Mouse (Mus musculus) liver, embryonic 11.5 days (tissue): Measurements from ENCODE around the gene Tmem30a. TPM values are rescaled to one million over a fixed set of nuclear protein-coding genes. Genes with fewer than 3 reads are reported as not detected.

Experiments
- ATAC-seq: fragments of 200-750 bp; cut with Nextera tagmentation; replicated peaks from 2 replicates; pipeline ENCODE4 v1.8.0; 2017; ENCODE audit warnings: moderate number of reproducible peaks, mild to moderate bottlenecking, moderate TSS enrichment, moderate library complexity; ENCODE audit not compliant: low FRiP score
- DNase-seq: peaks from one replicate; pipeline ENCODE4 v3.0.0-alpha.2; 2017; ENCODE audit warnings: low spot score
- H3K27ac ChIP-seq: fragments of 300-500 bp; sonication (generic); 2 replicates; pipeline ENCODE4 v1.5.1; 2014; ENCODE audit warnings: mild to moderate bottlenecking, low read depth, low read length, control low read depth
- H3K27me3 ChIP-seq: fragments of 300-500 bp; sonication (generic); replicated peaks from 2 replicates; pipeline ENCODE4 v1.6.1; 2014; ENCODE audit warnings: low read length, mixed read lengths; ENCODE audit not compliant: control insufficient read depth, insufficient read depth
- H3K36me3 ChIP-seq: fragments of 300-500 bp; sonication (generic); 2 replicates; pipeline ENCODE4 v1.6.1; 2014; ENCODE audit warnings: mild to moderate bottlenecking, low read length, moderate library complexity, mixed read lengths; ENCODE audit not compliant: control insufficient read depth, insufficient read depth
- H3K4me1 ChIP-seq: fragments of 300-500 bp; sonication (generic); replicated peaks from 2 replicates; pipeline ENCODE4 v1.6.1; 2014; ENCODE audit warnings: low read length, mixed read lengths; ENCODE audit not compliant: control insufficient read depth, insufficient read depth
- H3K4me2 ChIP-seq: fragments of 300-500 bp; sonication (generic); 2 replicates; pipeline ENCODE4 v1.6.1; 2014; ENCODE audit warnings: mild to moderate bottlenecking, control low read depth, moderate library complexity
- H3K4me3 ChIP-seq: fragments of 300-500 bp; sonication (generic); 2 replicates; pipeline ENCODE4 v1.5.1; 2014; ENCODE audit warnings: low read depth, low read length, control low read depth
- H3K9ac ChIP-seq: fragments of 300-500 bp; sonication (generic); 2 replicates; pipeline ENCODE4 v1.6.1; 2014; ENCODE audit warnings: low read depth, low read length, control low read depth
- H3K9me3 ChIP-seq: fragments of 300-500 bp; sonication (generic); 2 replicates; pipeline ENCODE4 v1.6.1; 2016; ENCODE audit warnings: low read length, inconsistent platforms, mixed read lengths; ENCODE audit not compliant: control insufficient read depth
- WGBS: fragments of 180-500 bp; shearing (Covaris S2); extraction: QIAGEN DNeasy Blood & Tissue Kit; methylation state at CpG from one replicate; pipeline ENCODE4 v1.1.7; 2014; 5-methylcytosine and 5-hydroxymethylcytosine counted together
- polyA plus RNA-seq: library from polyadenylated mRNA; unstranded; fragments of >200 nt; fragmentation: Nextera tagmentation; extraction: Ambion mirVana; gene quantifications from 2 replicates; pipeline ENCODE4 v1.2.1, GENCODE M21; 2014

The Tmem30a gene
- polyA plus RNA-seq, 1 experiment from 2014 or later: 46.9 TPM

- no peak overlapping the region for H3K4me3 ChIP-seq
- H3K4me1 ChIP-seq: no peaks in the 10 kb centered on the region; the same call in none of the 2 replicates
- WGBS: 46% methylated on average over 12 of the region's 12 CpGs
- H3K9ac ChIP-seq: no peak overlapping the region
- no peaks in the 10 kb centered on the region for H3K27me3 ChIP-seq
- H3K4me2 ChIP-seq: no peak overlapping the region
- no peaks in the 10 kb centered on the region for H3K36me3 ChIP-seq
- DNase-seq: no peak
- H3K27ac ChIP-seq: no peak overlapping the region
- ATAC-seq: peak; percentile 39; the same call in 1 of the 2 replicates
- no peaks in the 10 kb centered on the region for H3K9me3 ChIP-seq
Observed at GRCm38 (mm10) chr9:79806317-79807075, 13.2 kb upstream of the Tmem30a start.

DNA sequence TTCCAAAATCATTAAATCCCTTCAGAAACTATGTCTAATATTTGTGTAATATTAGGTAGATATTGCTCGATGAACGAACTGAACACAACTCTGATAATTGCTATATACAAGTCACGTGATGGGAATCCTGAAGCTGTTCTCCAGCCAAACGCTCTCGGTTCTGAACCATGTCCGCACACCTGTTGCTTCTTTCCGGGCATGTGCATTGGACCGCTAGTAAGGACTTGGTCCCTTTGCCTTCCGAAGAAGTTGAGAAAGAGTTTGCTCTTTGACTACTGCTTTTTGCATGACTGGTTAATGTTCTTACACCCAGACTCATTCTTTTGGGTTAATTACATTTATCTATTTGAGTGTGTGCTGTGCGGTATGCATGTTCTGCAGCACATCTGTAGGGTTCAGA lies 12.1 kb upstream of the Tmem30a start:
- Histone ChIP-seq H3K4me2 (no peak overlapping the region), H3K4me1 (no peaks in the 10 kb centered on the region; the same call in 1 of the 2 replicates), H3K4me3 (no peak overlapping the region), H3K27ac (no peak overlapping the region), H3K27me3 (no peaks in the 10 kb centered on the region), H3K36me3 (no peaks in the 10 kb centered on the region), H3K9ac (no peak overlapping the region), H3K9me3 (no peaks in the 10 kb centered on the region)
- DNase-seq (no peak), ATAC-seq (no peak)
- WGBS: 89% methylated on average over 10 of the region's 10 CpGs

DNA sequence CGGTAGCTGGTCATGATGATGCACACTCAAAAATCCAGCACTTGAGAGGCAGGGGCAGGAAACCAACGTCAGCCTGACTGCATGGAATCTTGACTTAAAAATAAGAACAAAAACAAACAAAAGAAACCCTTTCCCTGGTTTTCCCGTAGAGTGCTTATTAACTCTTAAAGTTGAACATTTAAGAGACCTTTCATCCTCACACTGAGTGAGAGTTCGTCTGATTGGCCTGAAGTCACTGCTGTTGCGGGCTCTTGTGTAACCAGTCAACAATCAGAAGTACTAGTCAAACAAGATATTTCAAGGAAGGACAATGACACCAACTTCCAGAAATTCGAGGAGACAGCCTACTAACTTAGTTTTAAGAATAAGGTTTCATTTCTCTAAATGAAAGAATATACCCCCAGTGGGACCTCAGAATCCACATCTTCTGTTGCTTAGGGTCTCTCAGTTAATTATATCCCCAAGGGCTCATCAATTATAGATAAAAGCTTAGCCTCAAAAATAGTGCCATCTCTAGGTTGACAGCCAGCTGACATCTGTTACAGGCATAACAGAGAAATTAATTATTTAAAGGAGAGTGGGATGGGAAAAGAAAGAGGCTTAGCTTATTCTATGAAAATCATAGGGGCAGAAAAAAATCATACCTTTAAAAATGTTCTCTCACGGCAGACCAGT lies 3.3 kb upstream of the Tmem30a start:
- no peak for DNase-seq
- Histone ChIP-seq H3K27ac (no peak overlapping the region), H3K9me3 (no peaks in the 10 kb centered on the region), H3K4me3 (no peak overlapping the region), H3K9ac (no peak overlapping the region), H3K4me2 (no peak overlapping the region), H3K4me1 (peaks cover 5% of the 10 kb centered on the region), H3K27me3 (no peaks in the 10 kb centered on the region), H3K36me3 (no peaks in the 10 kb centered on the region)
- ATAC-seq: no peak
- 69% methylated on average over 7 of the region's 7 CpGs for WGBS

- ATAC-seq: no peak
- H3K27me3 ChIP-seq: no peaks in the 10 kb centered on the region
Observed at GRCm38 (mm10) chr9:79795076-79795475, 1.8 kb upstream of the Tmem30a start.

DNA sequence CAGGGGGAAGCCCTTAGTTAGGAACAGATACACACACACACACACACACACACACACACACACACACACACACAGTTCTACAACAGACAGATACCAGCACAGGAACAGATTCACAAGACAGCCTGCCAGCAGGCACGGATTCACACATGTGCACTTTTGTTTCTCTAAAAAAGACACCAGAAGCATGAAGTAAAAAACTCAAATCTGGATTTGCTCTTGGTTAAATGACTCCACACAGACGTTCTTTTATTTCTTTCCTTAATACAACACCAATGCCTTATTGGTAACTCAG lies 7.6 kb downstream of the Tmem30a start:
- no peak for DNase-seq
- no peaks in the 10 kb centered on the region for H3K9me3 ChIP-seq
- H3K36me3 ChIP-seq: no peaks in the 10 kb centered on the region
- H3K4me1 ChIP-seq: no peaks in the 10 kb centered on the region
- H3K27ac ChIP-seq: no peak overlapping the region
- no peak overlapping the region for H3K4me2 ChIP-seq
- ATAC-seq: no peak
- H3K4me3 ChIP-seq: no peak overlapping the region
- no peak overlapping the region for H3K9ac ChIP-seq
- H3K27me3 ChIP-seq: no peaks in the 10 kb centered on the region
- WGBS: 76% methylated on average over 2 of the region's 2 CpGs

More at GRCm38 (mm10) chr9:79795076-79795475, 1.8 kb upstream of the Tmem30a start:
- H3K4me2 ChIP-seq: no peak overlapping the region
- no peak overlapping the region for H3K27ac ChIP-seq
- H3K36me3 ChIP-seq: no peaks in the 10 kb centered on the region
- 58% methylated on average over 1 of the region's 1 CpGs for WGBS
- H3K4me3 ChIP-seq: no peak overlapping the region
- no peaks in the 10 kb centered on the region for H3K9me3 ChIP-seq
- no peak overlapping the region for H3K9ac ChIP-seq
- peaks cover 5% of the 10 kb centered on the region for H3K4me1 ChIP-seq
- DNase-seq: no peak

- Histone ChIP-seq H3K4me2 (no peak overlapping the region), H3K9me3 (no peaks in the 10 kb centered on the region), H3K4me1 (no peaks in the 10 kb centered on the region), H3K27ac (no peak overlapping the region), H3K36me3 (no peaks in the 10 kb centered on the region), H3K9ac (no peak overlapping the region), H3K4me3 (no peak overlapping the region), H3K27me3 (no peaks in the 10 kb centered on the region)
- 86% methylated on average over 2 of the region's 2 CpGs for WGBS
- ATAC-seq (no peak), DNase-seq (no peak)
Observed at GRCm38 (mm10) chr9:79784934-79785793, 8.1 kb downstream of the Tmem30a start.

- no peak overlapping the region for H3K9ac ChIP-seq
- H3K4me3 ChIP-seq: no peak overlapping the region
- H3K4me2 ChIP-seq: no peak overlapping the region
- H3K4me1 ChIP-seq: no peaks in the 10 kb centered on the region
- no peak for DNase-seq
- H3K9me3 ChIP-seq: no peaks in the 10 kb centered on the region
- H3K27me3 ChIP-seq: no peaks in the 10 kb centered on the region
- H3K27ac ChIP-seq: no peak overlapping the region
- 72% methylated on average over 3 of the region's 3 CpGs for WGBS
- H3K36me3 ChIP-seq: no peaks in the 10 kb centered on the region
- no peak for ATAC-seq
Observed at GRCm38 (mm10) chr9:79784439-79784838, 8.9 kb downstream of the Tmem30a start.

GRCm38 (mm10) chr9:79779354-79779753 lies 14.0 kb downstream of the Tmem30a start:
- ATAC-seq (no peak), DNase-seq (no peak)
- H3K27me3 ChIP-seq: no peaks in the 10 kb centered on the region
- no peaks in the 10 kb centered on the region for H3K9me3 ChIP-seq
- H3K9ac ChIP-seq: no peak overlapping the region
- H3K36me3 ChIP-seq: 0 out of 2 replicates have a peak, but pooled peaks cover 2% of the 10 kb centered on the region
- no peak overlapping the region for H3K27ac ChIP-seq
- 72% methylated on average over 2 of the region's 2 CpGs for WGBS
- H3K4me3 ChIP-seq: no peak overlapping the region
- H3K4me2 ChIP-seq: no peak overlapping the region
- no peaks in the 10 kb centered on the region for H3K4me1 ChIP-seq
